Mouse (Mus musculus): ENCODE results near the gene 2310050C09Rik. TPM values are rescaled to one million over a fixed set of nuclear protein-coding genes. Genes with fewer than 3 reads are reported as not detected.

Gene 2310050C09Rik
- polyA plus RNA-seq (2012; ENCODE audit: insufficient read depth, insufficient read length, missing spikeins): not detected in 2 replicates

DNA sequence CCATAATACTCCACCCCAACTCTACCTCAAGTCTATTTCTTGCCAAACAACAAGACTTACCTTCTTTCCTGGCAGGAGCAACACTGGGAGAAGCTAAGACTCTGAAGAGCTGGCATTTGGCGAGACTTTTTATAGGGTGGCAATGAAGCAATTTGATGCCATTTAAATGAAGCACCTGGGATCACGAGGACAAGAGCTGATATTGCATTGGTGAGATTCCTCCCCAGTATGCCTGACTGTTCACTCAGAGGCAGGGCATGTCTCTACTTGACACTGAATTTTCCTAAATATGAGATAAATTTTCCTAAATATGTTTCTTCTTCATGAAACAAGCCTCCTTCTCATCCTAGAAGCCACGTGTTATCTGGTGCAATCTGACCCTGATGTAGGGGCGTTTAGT lies at the start of gene 2310050C09Rik:
Gene 2310050C09Rik, minus strand, starts transcription at position 101 of the 400 bp plus-strand sequence.
- Histone ChIP-seq H3K27ac (replicated peaks; ENCODE audit: low read depth, low read length) (no peak within 1 kb of the TSS), H3K4me3 (ENCODE audit: insufficient read depth, low read depth, low read length) (no peak within 1 kb of the TSS), H3K4me1 (ENCODE audit: control insufficient read depth, insufficient read depth, insufficient read length, low read length) (no peaks in the 10 kb centered on the region)

DNA sequence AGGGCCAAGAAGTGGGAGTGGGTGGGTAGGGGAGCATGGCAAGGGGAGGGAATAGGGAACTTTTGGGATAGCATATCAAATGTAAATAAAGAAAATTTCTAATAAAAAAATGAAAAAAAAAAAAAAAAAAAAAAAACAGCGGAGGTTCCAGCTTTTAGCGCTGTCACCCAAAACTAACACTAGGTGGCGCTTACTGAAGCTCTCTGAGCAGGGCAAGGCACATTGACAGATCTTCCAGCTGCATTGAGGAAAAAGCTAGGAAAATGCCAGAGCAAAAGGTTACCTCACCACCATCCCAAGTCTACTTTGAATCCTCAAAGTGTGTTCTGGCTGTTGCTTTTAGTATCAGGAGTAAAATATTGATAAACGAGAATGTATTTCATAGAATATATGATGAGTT lies 37.6 kb upstream of the 2310050C09Rik start:
- no peak overlapping the region for H3K27ac ChIP-seq (replicated peaks; ENCODE audit: low read depth, low read length)
- no peaks in the 10 kb centered on the region for H3K4me1 ChIP-seq (ENCODE audit: control insufficient read depth, insufficient read depth, insufficient read length, low read length)
- H3K4me3 ChIP-seq (ENCODE audit: insufficient read depth, low read depth, low read length): no peak overlapping the region

DNA sequence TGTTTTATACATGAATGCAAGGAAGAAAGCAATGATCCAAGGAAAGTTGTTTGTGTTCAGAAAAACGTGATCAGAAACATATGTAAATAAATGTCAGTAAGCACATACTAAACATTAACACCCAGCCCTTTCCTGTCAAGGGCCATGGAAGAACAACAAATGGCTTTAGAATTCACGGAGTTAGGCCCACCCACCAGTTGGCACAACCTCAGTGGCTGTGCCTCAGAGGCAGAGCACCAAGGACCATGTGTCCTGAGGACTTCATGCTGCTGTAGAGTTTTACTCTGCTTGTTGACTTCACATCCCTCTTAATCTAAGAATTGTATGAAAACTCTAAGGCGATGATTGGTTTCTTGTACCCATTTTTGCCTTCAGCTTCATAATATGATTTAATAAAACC lies 35.2 kb upstream of the 2310050C09Rik start:
- no peak overlapping the region for H3K4me3 ChIP-seq (ENCODE audit: insufficient read depth, low read depth, low read length)

DNA sequence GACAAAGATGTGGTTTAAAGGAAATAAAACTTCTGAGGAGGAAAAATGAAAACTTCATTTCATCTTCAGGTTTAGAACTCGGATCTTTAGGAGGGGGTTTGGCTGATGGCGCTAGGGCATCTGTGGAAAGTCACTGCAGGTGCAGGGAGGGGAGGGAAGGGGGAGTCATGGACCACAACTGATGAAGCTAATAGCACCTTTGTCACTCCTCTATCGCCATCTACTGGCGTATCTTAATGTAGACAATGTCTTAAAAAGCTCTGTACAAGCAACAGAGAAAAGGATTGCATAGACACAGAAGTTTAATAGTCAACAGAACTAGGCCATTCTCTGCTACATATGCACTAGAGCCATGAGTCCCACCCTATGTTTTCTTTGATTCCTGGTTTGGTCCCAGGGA lies 33.6 kb upstream of the 2310050C09Rik start:
- Histone ChIP-seq H3K27ac (replicated peaks; ENCODE audit: low read depth, low read length) (no peak overlapping the region), H3K4me1 (ENCODE audit: control insufficient read depth, insufficient read depth, insufficient read length, low read length) (no peaks in the 10 kb centered on the region), H3K4me3 (ENCODE audit: insufficient read depth, low read depth, low read length) (no peak overlapping the region)

More for the DNA sequence above, 35.2 kb upstream of the 2310050C09Rik start:
- H3K4me1 ChIP-seq (ENCODE audit: control insufficient read depth, insufficient read depth, insufficient read length, low read length): no peaks in the 10 kb centered on the region
- no peak overlapping the region for H3K27ac ChIP-seq (replicated peaks; ENCODE audit: low read depth, low read length)

DNA sequence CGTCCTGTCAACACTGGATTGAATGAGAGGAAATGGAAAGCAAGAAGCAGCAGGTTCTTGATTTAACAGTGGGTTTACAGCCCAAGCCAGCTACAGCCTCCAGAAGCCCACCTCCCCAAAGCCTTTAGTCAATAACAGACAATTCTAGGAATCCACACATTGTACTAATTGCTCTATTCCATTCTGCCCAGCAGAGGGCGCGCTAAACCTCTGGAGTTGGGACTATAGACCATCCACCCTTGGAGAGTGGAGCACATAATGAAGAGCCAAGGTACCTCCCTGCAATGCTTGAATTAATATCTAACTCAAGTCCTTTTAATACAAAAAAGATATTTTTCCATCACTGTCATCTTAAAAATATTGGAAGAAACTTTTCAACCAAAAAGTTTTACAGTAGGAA lies 33.0 kb upstream of the 2310050C09Rik start:
- no peak overlapping the region for H3K4me3 ChIP-seq (ENCODE audit: insufficient read depth, low read depth, low read length)
- H3K27ac ChIP-seq (replicated peaks; ENCODE audit: low read depth, low read length): no peak overlapping the region
- H3K4me1 ChIP-seq (ENCODE audit: control insufficient read depth, insufficient read depth, insufficient read length, low read length): no peaks in the 10 kb centered on the region

DNA sequence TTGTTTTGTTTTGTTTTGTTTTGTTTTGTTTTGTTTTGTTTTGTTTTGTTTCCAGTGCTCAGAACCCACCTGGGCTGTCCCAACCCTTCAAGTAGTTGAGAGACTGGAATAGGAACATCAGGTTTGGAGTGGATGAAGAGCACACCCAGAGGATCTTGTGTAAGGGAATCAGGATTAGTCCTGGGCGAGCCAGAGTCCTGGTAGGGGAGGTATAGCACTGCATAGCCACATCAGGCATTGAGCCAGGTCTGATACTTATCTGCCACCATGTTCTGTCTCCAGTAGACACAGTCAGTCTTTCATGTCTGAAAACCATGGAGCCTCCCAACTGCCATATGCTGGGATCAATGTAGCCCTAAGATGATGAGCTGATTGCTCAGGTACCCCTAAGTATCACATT lies 24.5 kb upstream of the 2310050C09Rik start:
- H3K4me1 ChIP-seq (ENCODE audit: control insufficient read depth, insufficient read depth, insufficient read length, low read length): no peaks in the 10 kb centered on the region
- no peak overlapping the region for H3K27ac ChIP-seq (replicated peaks; ENCODE audit: low read depth, low read length)
- H3K4me3 ChIP-seq (ENCODE audit: insufficient read depth, low read depth, low read length): no peak overlapping the region

DNA sequence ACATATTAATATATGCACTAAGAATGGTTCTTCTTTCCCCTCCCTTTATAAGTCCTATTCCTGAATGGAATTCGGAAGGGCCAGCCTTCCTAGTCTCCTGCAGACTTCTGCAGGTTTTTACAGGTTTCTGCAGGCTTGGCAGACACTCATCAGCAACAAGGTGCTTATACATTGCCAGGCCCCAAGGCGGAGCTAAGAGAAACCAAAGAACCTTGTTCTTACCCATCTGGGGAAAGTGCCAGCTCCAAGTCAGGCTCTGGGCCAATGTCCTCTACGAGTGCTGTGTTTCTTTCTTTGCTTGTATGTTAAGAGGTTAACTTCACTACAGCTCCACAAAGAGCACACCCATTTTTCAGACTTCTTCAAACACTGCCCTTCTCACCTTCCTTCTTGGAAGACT lies 24.0 kb upstream of the 2310050C09Rik start:
- Histone ChIP-seq H3K4me3 (ENCODE audit: insufficient read depth, low read depth, low read length) (no peak overlapping the region), H3K4me1 (ENCODE audit: control insufficient read depth, insufficient read depth, insufficient read length, low read length) (no peaks in the 10 kb centered on the region), H3K27ac (replicated peaks; ENCODE audit: low read depth, low read length) (no peak overlapping the region)

DNA sequence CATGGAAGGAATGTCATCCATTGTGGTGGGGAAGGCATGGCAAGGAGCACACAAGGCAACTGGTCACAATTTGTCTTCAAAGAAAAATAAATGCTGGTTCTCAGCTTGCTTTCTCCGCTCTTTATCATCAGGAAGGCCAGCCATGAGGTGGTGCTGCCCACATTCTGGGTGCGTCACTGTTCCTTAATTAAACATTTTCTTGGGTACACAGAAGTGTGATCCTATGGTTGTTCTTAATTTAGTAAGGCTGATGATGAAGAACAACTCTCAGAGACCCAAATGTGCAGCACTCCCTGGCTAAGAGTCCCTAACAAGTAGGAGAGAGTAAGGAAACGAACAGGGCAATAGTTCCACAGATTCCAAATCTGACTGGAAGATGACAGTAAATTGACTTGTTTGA lies 4.2 kb upstream of the 2310050C09Rik start:
- no peak overlapping the region for H3K4me3 ChIP-seq (ENCODE audit: insufficient read depth, low read depth, low read length)
- no peaks in the 10 kb centered on the region for H3K4me1 ChIP-seq (ENCODE audit: control insufficient read depth, insufficient read depth, insufficient read length, low read length)
- H3K27ac ChIP-seq (replicated peaks; ENCODE audit: low read depth, low read length): no peak overlapping the region

DNA sequence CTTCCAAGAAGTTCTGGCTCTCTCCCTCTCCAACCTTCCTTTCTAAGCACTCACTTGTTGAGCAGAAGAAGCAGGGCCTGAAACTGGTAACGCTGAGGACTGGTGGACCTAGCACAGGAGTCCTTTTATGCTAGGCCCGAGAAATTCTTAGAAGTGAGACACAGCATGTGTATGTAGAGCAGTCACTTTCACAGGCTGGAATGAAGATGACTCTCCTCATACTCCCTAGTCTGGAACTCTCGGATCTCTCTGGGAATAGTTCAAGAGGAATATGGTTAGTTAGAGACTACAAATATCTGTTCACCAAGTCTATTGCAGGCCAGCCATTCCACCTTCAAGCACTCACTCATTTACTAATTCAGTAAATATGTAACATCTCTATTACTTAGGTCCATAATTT lies 18.8 kb downstream of the 2310050C09Rik start, which contains the start of gene Lce1l:
Gene Lce1l, minus strand, starts transcription at position 101 of the 400 bp plus-strand sequence.
- Histone ChIP-seq H3K4me1 (ENCODE audit: control insufficient read depth, insufficient read depth, insufficient read length, low read length) (no peaks in the 10 kb centered on the region), H3K4me3 (ENCODE audit: insufficient read depth, low read depth, low read length) (no peak within 1 kb of the TSS), H3K27ac (replicated peaks; ENCODE audit: low read depth, low read length) (no peak within 1 kb of the TSS)

DNA sequence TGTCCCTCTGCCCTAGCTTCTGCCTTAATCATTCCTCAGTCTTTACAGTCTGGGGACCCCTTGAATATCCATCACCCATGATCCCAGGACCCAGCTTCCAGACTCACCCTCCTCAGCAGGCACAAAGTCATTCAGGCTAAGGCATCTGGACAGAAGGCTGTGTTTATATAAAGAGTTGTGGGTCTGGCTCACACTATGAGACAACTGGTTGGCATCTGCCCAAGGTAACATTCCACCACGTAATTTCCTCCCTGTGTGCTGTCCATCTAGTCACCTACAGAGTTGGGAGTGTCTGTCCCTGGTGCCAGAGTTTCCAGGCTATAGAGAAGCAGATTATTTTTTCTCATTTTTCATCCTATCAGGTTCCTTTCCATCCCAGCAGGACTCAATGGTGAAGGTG lies 42.9 kb downstream of the 2310050C09Rik start, which contains the start of gene Kprp:
Gene Kprp, minus strand, starts transcription at position 140 of the 400 bp plus-strand sequence.
- Histone ChIP-seq H3K4me3 (ENCODE audit: insufficient read depth, low read depth, low read length) (no peak within 1 kb of the TSS), H3K27ac (replicated peaks; ENCODE audit: low read depth, low read length) (no peak within 1 kb of the TSS), H3K4me1 (ENCODE audit: control insufficient read depth, insufficient read depth, insufficient read length, low read length) (no peaks in the 10 kb centered on the region)

DNA sequence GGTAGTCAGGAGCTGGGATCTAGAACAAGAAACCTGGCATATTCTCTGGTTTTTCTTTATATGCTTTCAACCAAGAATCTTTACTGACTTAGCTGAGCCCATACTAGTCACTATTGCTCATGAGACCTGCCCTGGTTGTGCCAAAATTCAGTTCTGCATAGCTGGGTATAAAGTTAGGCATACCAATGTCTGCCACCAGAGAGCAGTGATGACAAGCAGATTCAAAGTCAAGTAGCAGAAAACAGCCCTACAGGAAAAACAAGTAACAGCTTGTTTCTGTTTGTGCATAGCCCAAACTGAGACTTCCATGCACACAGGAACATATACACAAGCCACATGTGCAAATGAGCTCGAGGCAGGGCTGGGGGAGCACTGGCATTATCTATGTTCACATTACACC lies 44.2 kb downstream of the 2310050C09Rik start:
- H3K4me1 ChIP-seq (ENCODE audit: control insufficient read depth, insufficient read depth, insufficient read length, low read length): no peaks in the 10 kb centered on the region
- no peak overlapping the region for H3K4me3 ChIP-seq (ENCODE audit: insufficient read depth, low read depth, low read length)
- no peak overlapping the region for H3K27ac ChIP-seq (replicated peaks; ENCODE audit: low read depth, low read length)

Other genes starting within 250 kb of the 2310050C09Rik start
- not detected in 2 replicates for gene Lce6a, start 248.6 kb downstream of the 2310050C09Rik start, polyA plus RNA-seq (2012; ENCODE audit: insufficient read depth, insufficient read length, missing spikeins)
- not detected in 2 replicates for gene Lce1a1, start 221.9 kb downstream of the 2310050C09Rik start, polyA plus RNA-seq (2012; ENCODE audit: insufficient read depth, insufficient read length, missing spikeins)
- not detected in 2 replicates for gene Lce1b, start 213.3 kb downstream of the 2310050C09Rik start, polyA plus RNA-seq (2012; ENCODE audit: insufficient read depth, insufficient read length, missing spikeins)
- not detected in 2 replicates for gene Lce1a2, start 199.9 kb downstream of the 2310050C09Rik start, polyA plus RNA-seq (2012; ENCODE audit: insufficient read depth, insufficient read length, missing spikeins)
- gene Lce1c, start 191.0 kb downstream of the 2310050C09Rik start, polyA plus RNA-seq (2012; ENCODE audit: insufficient read depth, insufficient read length, missing spikeins): not detected in 2 replicates
- gene Lce1d, start 183.0 kb downstream of the 2310050C09Rik start, polyA plus RNA-seq (2012; ENCODE audit: insufficient read depth, insufficient read length, missing spikeins): not detected in 2 replicates
- not detected in 2 replicates for gene Lce1e, start 161.1 kb downstream of the 2310050C09Rik start, polyA plus RNA-seq (2012; ENCODE audit: insufficient read depth, insufficient read length, missing spikeins)
- gene Lce1f, start 149.9 kb downstream of the 2310050C09Rik start, polyA plus RNA-seq (2012; ENCODE audit: insufficient read depth, insufficient read length, missing spikeins): not detected in 2 replicates
- gene Gm38119, start 131.1 kb downstream of the 2310050C09Rik start, polyA plus RNA-seq (2012; ENCODE audit: insufficient read depth, insufficient read length, missing spikeins): not detected in 2 replicates
- not detected in 2 replicates for gene Lce1g, start 117.9 kb downstream of the 2310050C09Rik start, polyA plus RNA-seq (2012; ENCODE audit: insufficient read depth, insufficient read length, missing spikeins)
- gene Lce1h, start 105.2 kb downstream of the 2310050C09Rik start, polyA plus RNA-seq (2012; ENCODE audit: insufficient read depth, insufficient read length, missing spikeins): not detected in 2 replicates
- gene Lce1i, start 91.3 kb downstream of the 2310050C09Rik start, polyA plus RNA-seq (2012; ENCODE audit: insufficient read depth, insufficient read length, missing spikeins): not detected in 2 replicates
- not detected in 2 replicates for gene Lce1j, start 79.7 kb downstream of the 2310050C09Rik start, polyA plus RNA-seq (2012; ENCODE audit: insufficient read depth, insufficient read length, missing spikeins)
- not detected in 2 replicates for gene Lce1k, start 62.3 kb downstream of the 2310050C09Rik start, polyA plus RNA-seq (2012; ENCODE audit: insufficient read depth, insufficient read length, missing spikeins)
- not detected in 2 replicates for gene Kprp, start 43.0 kb downstream of the 2310050C09Rik start, polyA plus RNA-seq (2012; ENCODE audit: insufficient read depth, insufficient read length, missing spikeins)
- gene Lce1l, start 18.9 kb downstream of the 2310050C09Rik start, polyA plus RNA-seq (2012; ENCODE audit: insufficient read depth, insufficient read length, missing spikeins): not detected in 2 replicates
- gene Lce3a, start 56.0 kb upstream of the 2310050C09Rik start, polyA plus RNA-seq (2012; ENCODE audit: insufficient read depth, insufficient read length, missing spikeins): not detected in 2 replicates
- gene Lce3b, start 62.8 kb upstream of the 2310050C09Rik start, polyA plus RNA-seq (2012; ENCODE audit: insufficient read depth, insufficient read length, missing spikeins): not detected in 2 replicates
- not detected in 2 replicates for gene Lce3c, start 74.3 kb upstream of the 2310050C09Rik start, polyA plus RNA-seq (2012; ENCODE audit: insufficient read depth, insufficient read length, missing spikeins)
- not detected in 2 replicates for gene Lce3d, start 87.2 kb upstream of the 2310050C09Rik start, polyA plus RNA-seq (2012; ENCODE audit: insufficient read depth, insufficient read length, missing spikeins)
- gene Lce3e, start 96.8 kb upstream of the 2310050C09Rik start, polyA plus RNA-seq (2012; ENCODE audit: insufficient read depth, insufficient read length, missing spikeins): not detected in 2 replicates
- gene Lce3f, start 122.0 kb upstream of the 2310050C09Rik start, polyA plus RNA-seq (2012; ENCODE audit: insufficient read depth, insufficient read length, missing spikeins): not detected in 2 replicates
- gene Crct1, start 145.5 kb upstream of the 2310050C09Rik start, polyA plus RNA-seq (2012; ENCODE audit: insufficient read depth, insufficient read length, missing spikeins): not detected in 2 replicates
- 3.5 TPM in 1 of 2 replicates, not detected in the other for gene Lce1m, start 148.8 kb upstream of the 2310050C09Rik start, polyA plus RNA-seq (2012; ENCODE audit: insufficient read depth, insufficient read length, missing spikeins)
- not detected in 2 replicates for gene Gm4858, start 198.6 kb upstream of the 2310050C09Rik start, polyA plus RNA-seq (2012; ENCODE audit: insufficient read depth, insufficient read length, missing spikeins)

All from brown adipose tissue, adult 24 weeks (tissue).